Mouse (Mus musculus): ENCODE data around the gene Pate1. TPM values are rescaled to one million over a fixed set of nuclear protein-coding genes. Genes with fewer than 3 reads are reported as not detected.

The Pate1 gene
- polyA plus RNA-seq (2015; fragmentation: Illumina TruSeq; extraction: RNeasy Lipid Tissue Mini Kit (QIAGEN cat#74804); ENCODE audit: low read depth, low replicate concordance), result not detected

DNA sequence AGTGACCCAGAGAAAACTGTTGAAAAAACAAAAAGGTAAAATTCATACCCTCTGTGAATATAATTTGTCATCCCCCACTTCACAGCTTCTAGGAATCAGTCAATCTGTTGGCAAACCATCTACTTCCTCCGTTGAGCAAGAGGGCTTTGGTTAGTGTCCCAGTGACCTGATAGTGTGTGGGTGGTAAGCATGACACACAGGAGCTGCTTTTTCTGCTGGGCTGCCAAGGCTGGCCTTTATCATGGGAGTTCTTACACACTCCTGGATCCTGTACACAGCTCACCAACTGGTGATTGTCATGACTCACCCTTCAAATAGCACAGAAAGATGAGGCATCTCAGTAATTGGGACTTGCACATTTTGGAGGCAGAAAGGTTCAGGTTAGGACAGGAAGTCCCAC lies at the start of gene Pate1:
Gene Pate1, minus strand, starts transcription at position 378 of the 400 bp plus-strand sequence.

DNA sequence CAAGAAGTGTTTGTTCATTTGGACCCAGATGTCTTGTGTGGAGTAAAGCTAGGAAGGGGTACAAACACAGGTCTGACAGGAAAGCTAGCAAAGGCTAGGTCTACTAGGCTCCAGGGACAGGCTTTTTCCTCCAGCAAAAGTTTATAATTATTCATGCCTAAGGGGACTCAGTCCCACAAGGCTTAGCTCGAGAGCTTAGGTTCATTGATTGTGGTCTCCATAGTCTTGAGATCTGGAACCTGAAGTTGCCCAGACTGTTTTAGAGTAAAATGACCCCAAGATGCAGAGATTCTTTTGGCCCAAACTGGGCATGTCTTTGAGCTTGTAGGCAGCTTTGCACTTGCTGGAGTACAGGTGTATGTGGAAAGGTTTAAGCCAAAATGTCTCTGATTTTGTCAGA lies 39.1 kb downstream of the Pate1 start, which contains the start of gene Pate3:
Gene Pate3, minus strand, starts transcription at position 101 of the 400 bp plus-strand sequence.

Other genes with a start within 250 kb of the Pate1 start
- gene Gm1113, start 169.1 kb downstream of the Pate1 start, polyA plus RNA-seq (2015; fragmentation: Illumina TruSeq; extraction: RNeasy Lipid Tissue Mini Kit (QIAGEN cat#74804); ENCODE audit: low read depth, low replicate concordance), result not detected
- 20.0 TPM for gene Ddx25, start 128.9 kb downstream of the Pate1 start, polyA plus RNA-seq (2015; fragmentation: Illumina TruSeq; extraction: RNeasy Lipid Tissue Mini Kit (QIAGEN cat#74804); ENCODE audit: low read depth, low replicate concordance)
- gene Pus3, start 128.8 kb downstream of the Pate1 start, polyA plus RNA-seq (2015; fragmentation: Illumina TruSeq; extraction: RNeasy Lipid Tissue Mini Kit (QIAGEN cat#74804); ENCODE audit: low read depth, low replicate concordance), result 15.1 TPM
- gene Pate2, start 117.1 kb downstream of the Pate1 start, polyA plus RNA-seq (2015; fragmentation: Illumina TruSeq; extraction: RNeasy Lipid Tissue Mini Kit (QIAGEN cat#74804); ENCODE audit: low read depth, low replicate concordance), result 0.57 TPM
- 7.3 TPM for gene Hyls1, start 117.0 kb downstream of the Pate1 start, polyA plus RNA-seq (2015; fragmentation: Illumina TruSeq; extraction: RNeasy Lipid Tissue Mini Kit (QIAGEN cat#74804); ENCODE audit: low read depth, low replicate concordance)
- not detected for gene Pate4, start 75.4 kb downstream of the Pate1 start, polyA plus RNA-seq (2015; fragmentation: Illumina TruSeq; extraction: RNeasy Lipid Tissue Mini Kit (QIAGEN cat#74804); ENCODE audit: low read depth, low replicate concordance)
- gene Pate3, start 39.2 kb downstream of the Pate1 start, polyA plus RNA-seq (2015; fragmentation: Illumina TruSeq; extraction: RNeasy Lipid Tissue Mini Kit (QIAGEN cat#74804); ENCODE audit: low read depth, low replicate concordance), result not detected
- not detected for gene Gm17677, start 53.7 kb upstream of the Pate1 start, polyA plus RNA-seq (2015; fragmentation: Illumina TruSeq; extraction: RNeasy Lipid Tissue Mini Kit (QIAGEN cat#74804); ENCODE audit: low read depth, low replicate concordance)
- not detected for gene Gm17727, start 90.7 kb upstream of the Pate1 start, polyA plus RNA-seq (2015; fragmentation: Illumina TruSeq; extraction: RNeasy Lipid Tissue Mini Kit (QIAGEN cat#74804); ENCODE audit: low read depth, low replicate concordance)
- gene Gm27235, start 102.7 kb upstream of the Pate1 start, polyA plus RNA-seq (2015; fragmentation: Illumina TruSeq; extraction: RNeasy Lipid Tissue Mini Kit (QIAGEN cat#74804); ENCODE audit: low read depth, low replicate concordance), result not detected
- gene D730048I06Rik, start 102.7 kb upstream of the Pate1 start, polyA plus RNA-seq (2015; fragmentation: Illumina TruSeq; extraction: RNeasy Lipid Tissue Mini Kit (QIAGEN cat#74804); ENCODE audit: low read depth, low replicate concordance), result not detected
- not detected for gene 9230110F15Rik, start 156.8 kb upstream of the Pate1 start, polyA plus RNA-seq (2015; fragmentation: Illumina TruSeq; extraction: RNeasy Lipid Tissue Mini Kit (QIAGEN cat#74804); ENCODE audit: low read depth, low replicate concordance)
- gene 9230113P08Rik, start 221.0 kb upstream of the Pate1 start, polyA plus RNA-seq (2015; fragmentation: Illumina TruSeq; extraction: RNeasy Lipid Tissue Mini Kit (QIAGEN cat#74804); ENCODE audit: low read depth, low replicate concordance), result not detected

Data from brain, adult 10 weeks (tissue).